Mouse (Mus musculus): ENCODE results near the gene Gli2. TPM values are rescaled to one million over a fixed set of nuclear protein-coding genes. Genes with fewer than 3 reads are reported as not detected.

The Gli2 gene
- polyA plus RNA-seq, 1 experiment from 2014 or later, result 1.1 TPM

- no peaks in the 10 kb centered on the region for H3K36me3 ChIP-seq (ENCODE audit: control insufficient read depth, insufficient read depth, low read length)
- no peak overlapping the region for H3K4me2 ChIP-seq (ENCODE audit: low read length)
- H3K27me3 ChIP-seq (ENCODE audit: control insufficient read depth, insufficient read depth, low read depth, low read length), result no peaks in the 10 kb centered on the region
- no peak overlapping the region for H3K4me3 ChIP-seq (ENCODE audit: low read depth, low read length)
- H3K4me1 ChIP-seq (ENCODE audit: control insufficient read depth, insufficient read depth, low read length), result peaks cover 13% of the 10 kb centered on the region; the same call in 1 of the 2 replicates
- no peak overlapping the region for H3K27ac ChIP-seq (ENCODE audit: low read length)
- H3K9me3 ChIP-seq (replicated peaks; ENCODE audit: control insufficient read depth, low read length, poor library complexity, severe bottlenecking), result no peaks in the 10 kb centered on the region
- H3K9ac ChIP-seq (ENCODE audit: low read depth, low read length), result no peak overlapping the region
- no peak for ATAC-seq
- WGBS, result 81% methylated on average over 9 of the region's 9 CpGs
These were observed 158.2 kb downstream of the Gli2 start for GRCm38 (mm10) chr1:118895026-118895762.

DNA sequence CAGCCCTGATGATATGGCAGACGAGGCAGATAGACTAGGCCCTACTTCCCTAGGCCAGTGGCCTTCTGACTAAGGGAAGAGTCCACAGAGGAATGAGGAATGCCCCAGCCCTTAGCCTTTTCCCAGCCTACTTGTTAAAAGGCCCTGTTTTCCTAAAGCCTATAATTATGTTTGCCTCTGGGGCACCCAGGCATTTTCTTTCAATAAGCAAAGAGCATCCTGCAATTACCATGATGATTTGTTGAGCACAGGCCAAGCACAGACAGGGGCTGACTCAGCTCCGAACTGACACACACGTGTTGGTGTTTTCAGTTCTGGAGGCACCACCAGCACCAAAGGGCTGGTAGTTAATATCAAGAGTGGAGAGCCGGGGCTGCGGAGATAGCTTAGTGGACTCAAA is 162.0 kb downstream of the Gli2 start:
- no peaks in the 10 kb centered on the region for H3K27me3 ChIP-seq (ENCODE audit: control insufficient read depth, insufficient read depth, low read depth, low read length)
- no peak overlapping the region for H3K9ac ChIP-seq (ENCODE audit: low read depth, low read length)
- 55% methylated on average over 5 of the region's 5 CpGs for WGBS
- H3K36me3 ChIP-seq (ENCODE audit: control insufficient read depth, insufficient read depth, low read length), result no peaks in the 10 kb centered on the region
- no peaks in the 10 kb centered on the region for H3K9me3 ChIP-seq (replicated peaks; ENCODE audit: control insufficient read depth, low read length, poor library complexity, severe bottlenecking)
- ATAC-seq, result no peak
- H3K4me3 ChIP-seq (ENCODE audit: low read depth, low read length), result no peak overlapping the region
- H3K27ac ChIP-seq (ENCODE audit: low read length), result no peak overlapping the region
- no peak overlapping the region for H3K4me2 ChIP-seq (ENCODE audit: low read length)
- peaks cover 16% of the 10 kb centered on the region; the same call in 1 of the 2 replicates for H3K4me1 ChIP-seq (ENCODE audit: control insufficient read depth, insufficient read depth, low read length)

DNA sequence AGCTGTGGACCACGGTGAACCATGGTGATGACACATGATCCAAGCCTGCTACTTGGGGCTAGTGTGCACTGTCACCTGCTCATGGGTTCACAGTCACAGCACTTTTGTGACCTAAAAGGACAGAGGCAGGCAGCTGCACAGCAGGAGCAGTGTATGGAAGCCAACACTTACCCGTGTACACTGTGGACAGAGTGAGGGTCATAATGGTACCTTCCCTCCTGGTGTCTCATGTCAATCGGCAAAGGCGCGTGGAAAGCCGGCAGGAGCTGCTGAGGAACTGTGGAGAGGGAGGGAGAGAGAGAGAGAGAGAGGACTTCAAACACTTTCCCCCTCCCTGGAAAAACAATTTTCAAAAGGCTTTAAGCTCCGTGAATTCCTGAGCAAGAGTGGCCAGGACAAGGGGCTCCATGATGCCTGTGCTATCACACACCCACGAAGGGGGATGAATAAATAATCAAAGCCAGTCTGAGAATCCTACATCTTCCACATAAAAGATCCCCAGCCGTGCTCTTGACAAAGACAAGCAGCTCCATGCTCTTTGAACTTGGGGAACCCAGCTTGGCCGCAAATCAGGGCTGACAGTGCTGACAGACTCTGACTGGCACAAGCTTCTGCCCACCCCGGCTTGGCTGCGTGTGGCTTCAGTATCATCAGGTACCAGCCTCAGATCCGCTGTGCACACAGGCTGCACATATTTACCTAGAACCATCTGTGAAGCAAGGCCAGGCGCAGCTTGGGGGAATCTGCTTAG is 163.1 kb downstream of the Gli2 start:
- H3K9me3 ChIP-seq (replicated peaks; ENCODE audit: control insufficient read depth, low read length, poor library complexity, severe bottlenecking), result no peaks in the 10 kb centered on the region
- H3K4me1 ChIP-seq (ENCODE audit: control insufficient read depth, insufficient read depth, low read length), result peaks cover 16% of the 10 kb centered on the region; the same call in 1 of the 2 replicates
- 0 out of 2 replicates have a peak overlapping the region, but pooled peaks have one; percentile 9 for H3K4me2 ChIP-seq (ENCODE audit: low read length)

GRCm38 (mm10) chr1:118880781-118881247 is 172.6 kb downstream of the Gli2 start:
- H3K27ac ChIP-seq (ENCODE audit: low read length), result no peak overlapping the region
- no peak overlapping the region for H3K9ac ChIP-seq (ENCODE audit: low read depth, low read length)
- no peak overlapping the region for H3K4me2 ChIP-seq (ENCODE audit: low read length)
- H3K9me3 ChIP-seq (replicated peaks; ENCODE audit: control insufficient read depth, low read length, poor library complexity, severe bottlenecking), result no peaks in the 10 kb centered on the region
- WGBS, result 42% methylated on average over 7 of the region's 7 CpGs
- H3K27me3 ChIP-seq (ENCODE audit: control insufficient read depth, insufficient read depth, low read depth, low read length), result no peaks in the 10 kb centered on the region
- no peaks in the 10 kb centered on the region for H3K36me3 ChIP-seq (ENCODE audit: control insufficient read depth, insufficient read depth, low read length)
- H3K4me3 ChIP-seq (ENCODE audit: low read depth, low read length), result no peak overlapping the region
- ATAC-seq, result peak; percentile 51
- H3K4me1 ChIP-seq (ENCODE audit: control insufficient read depth, insufficient read depth, low read length), result no peaks in the 10 kb centered on the region

More for the DNA sequence above, 163.1 kb downstream of the Gli2 start:
- peak; percentile 85 for ATAC-seq
- H3K27ac ChIP-seq (ENCODE audit: low read length), result peak overlapping the region; percentile 14
- H3K4me3 ChIP-seq (ENCODE audit: low read depth, low read length), result no peak overlapping the region
- no peak overlapping the region for H3K9ac ChIP-seq (ENCODE audit: low read depth, low read length)
- no peaks in the 10 kb centered on the region for H3K36me3 ChIP-seq (ENCODE audit: control insufficient read depth, insufficient read depth, low read length)
- 13% methylated on average over 14 of the region's 14 CpGs for WGBS
- no peaks in the 10 kb centered on the region for H3K27me3 ChIP-seq (ENCODE audit: control insufficient read depth, insufficient read depth, low read depth, low read length)

DNA sequence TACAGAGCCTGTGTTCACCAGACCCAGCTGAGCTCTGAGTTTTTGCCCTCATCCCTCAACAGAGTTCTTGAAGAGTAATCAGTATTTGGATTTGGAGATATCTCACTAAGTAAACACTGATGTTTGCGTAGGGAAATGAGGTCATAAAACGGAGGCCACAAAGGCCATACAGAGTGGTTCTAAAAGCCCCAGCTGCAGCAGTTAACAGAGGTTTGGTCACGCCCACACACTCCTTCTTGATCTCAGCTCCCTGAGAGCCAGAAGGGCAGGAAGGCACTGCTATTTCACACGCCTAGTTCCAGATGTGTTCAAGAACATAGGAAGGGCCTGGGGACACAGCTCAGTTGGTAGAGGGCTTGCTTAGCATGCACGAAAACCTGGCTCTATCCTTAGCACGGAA is 175.1 kb downstream of the Gli2 start:
- Histone ChIP-seq H3K4me3 (ENCODE audit: low read depth, low read length) (no peak overlapping the region), H3K9ac (ENCODE audit: low read depth, low read length) (no peak overlapping the region), H3K4me1 (ENCODE audit: control insufficient read depth, insufficient read depth, low read length) (no peaks in the 10 kb centered on the region), H3K27ac (ENCODE audit: low read length) (no peak overlapping the region), H3K36me3 (ENCODE audit: control insufficient read depth, insufficient read depth, low read length) (no peaks in the 10 kb centered on the region), H3K9me3 (replicated peaks; ENCODE audit: control insufficient read depth, low read length, poor library complexity, severe bottlenecking) (no peaks in the 10 kb centered on the region), H3K27me3 (ENCODE audit: control insufficient read depth, insufficient read depth, low read depth, low read length) (no peaks in the 10 kb centered on the region), H3K4me2 (ENCODE audit: low read length) (no peak overlapping the region)
- ATAC-seq, result no peak
- 78% methylated on average over 6 of the region's 6 CpGs for WGBS

GRCm38 (mm10) chr1:118875227-118875626 is 178.2 kb downstream of the Gli2 start:
- H3K9me3 ChIP-seq (replicated peaks; ENCODE audit: control insufficient read depth, low read length, poor library complexity, severe bottlenecking), result no peaks in the 10 kb centered on the region
- H3K27ac ChIP-seq (ENCODE audit: low read length), result no peak overlapping the region
- H3K4me2 ChIP-seq (ENCODE audit: low read length), result no peak overlapping the region
- no peaks in the 10 kb centered on the region for H3K4me1 ChIP-seq (ENCODE audit: control insufficient read depth, insufficient read depth, low read length)
- H3K27me3 ChIP-seq (ENCODE audit: control insufficient read depth, insufficient read depth, low read depth, low read length), result no peaks in the 10 kb centered on the region
- ATAC-seq, result no peak
- no peak overlapping the region for H3K4me3 ChIP-seq (ENCODE audit: low read depth, low read length)
- no peaks in the 10 kb centered on the region for H3K36me3 ChIP-seq (ENCODE audit: control insufficient read depth, insufficient read depth, low read length)
- H3K9ac ChIP-seq (ENCODE audit: low read depth, low read length), result no peak overlapping the region
- WGBS, result 80% methylated on average over 9 of the region's 9 CpGs

GRCm38 (mm10) chr1:118873559-118873958 is 179.9 kb downstream of the Gli2 start:
- no peaks in the 10 kb centered on the region for H3K9me3 ChIP-seq (replicated peaks; ENCODE audit: control insufficient read depth, low read length, poor library complexity, severe bottlenecking)
- ATAC-seq, result no peak
- no peak overlapping the region for H3K27ac ChIP-seq (ENCODE audit: low read length)
- 84% methylated on average over 7 of the region's 7 CpGs for WGBS
- H3K9ac ChIP-seq (ENCODE audit: low read depth, low read length), result no peak overlapping the region
- H3K4me1 ChIP-seq (ENCODE audit: control insufficient read depth, insufficient read depth, low read length), result no peaks in the 10 kb centered on the region
- H3K27me3 ChIP-seq (ENCODE audit: control insufficient read depth, insufficient read depth, low read depth, low read length), result no peaks in the 10 kb centered on the region
- no peaks in the 10 kb centered on the region for H3K36me3 ChIP-seq (ENCODE audit: control insufficient read depth, insufficient read depth, low read length)
- H3K4me3 ChIP-seq (ENCODE audit: low read depth, low read length), result no peak overlapping the region
- H3K4me2 ChIP-seq (ENCODE audit: low read length), result no peak overlapping the region

DNA sequence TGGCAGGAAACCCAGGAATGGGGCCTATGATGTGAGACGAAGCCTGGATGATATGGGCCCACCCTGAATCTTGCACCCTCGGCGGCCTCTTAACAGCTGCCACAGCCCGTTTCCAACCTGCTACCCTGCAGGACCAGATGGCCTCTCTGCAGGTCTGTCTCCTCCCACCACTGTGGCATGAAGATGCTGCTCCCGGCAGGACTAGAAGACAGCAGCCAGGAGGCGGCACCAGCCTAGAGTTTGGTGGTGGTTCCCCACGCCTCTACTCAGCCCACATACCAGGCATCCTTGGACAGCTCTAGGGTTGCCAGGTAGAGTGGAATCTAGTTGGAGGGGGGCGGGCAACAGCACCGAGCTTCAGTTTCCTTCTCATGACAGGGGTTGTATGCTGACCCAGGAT is 188.7 kb downstream of the Gli2 start:
- Histone ChIP-seq H3K9ac (ENCODE audit: low read depth, low read length) (no peak overlapping the region), H3K36me3 (ENCODE audit: control insufficient read depth, insufficient read depth, low read length) (no peaks in the 10 kb centered on the region), H3K4me3 (ENCODE audit: low read depth, low read length) (no peak overlapping the region), H3K4me1 (ENCODE audit: control insufficient read depth, insufficient read depth, low read length) (no peaks in the 10 kb centered on the region), H3K27me3 (ENCODE audit: control insufficient read depth, insufficient read depth, low read depth, low read length) (no peaks in the 10 kb centered on the region), H3K27ac (ENCODE audit: low read length) (no peak overlapping the region), H3K4me2 (ENCODE audit: low read length) (no peak overlapping the region), H3K9me3 (replicated peaks; ENCODE audit: control insufficient read depth, low read length, poor library complexity, severe bottlenecking) (no peaks in the 10 kb centered on the region)
- WGBS, result 81% methylated on average over 9 of the region's 9 CpGs
- no peak for ATAC-seq

DNA sequence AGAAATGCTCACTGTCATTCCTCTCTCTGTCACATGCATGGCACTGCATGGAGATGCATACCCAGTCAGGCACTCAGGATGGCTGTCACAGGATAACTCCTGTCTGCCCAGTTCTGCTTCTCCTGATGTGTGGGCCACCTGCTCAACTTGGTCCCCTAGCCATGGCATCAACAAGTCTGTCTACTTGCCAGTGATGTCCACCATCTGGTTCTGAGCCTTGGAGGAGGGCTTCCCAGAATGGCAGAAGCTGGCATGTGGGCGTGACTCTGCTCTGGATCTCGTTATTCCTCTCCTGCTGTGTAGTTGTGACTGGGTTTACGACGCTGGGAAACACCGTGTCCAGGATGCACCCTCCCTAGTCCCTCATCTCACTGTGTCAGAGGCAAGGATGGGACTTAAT is 189.4 kb downstream of the Gli2 start:
- 73% methylated on average over 5 of the region's 5 CpGs for WGBS
- H3K4me3 ChIP-seq (ENCODE audit: low read depth, low read length), result no peak overlapping the region
- H3K4me2 ChIP-seq (ENCODE audit: low read length), result no peak overlapping the region
- no peaks in the 10 kb centered on the region for H3K27me3 ChIP-seq (ENCODE audit: control insufficient read depth, insufficient read depth, low read depth, low read length)
- H3K9me3 ChIP-seq (replicated peaks; ENCODE audit: control insufficient read depth, low read length, poor library complexity, severe bottlenecking), result no peaks in the 10 kb centered on the region
- H3K9ac ChIP-seq (ENCODE audit: low read depth, low read length), result no peak overlapping the region
- H3K36me3 ChIP-seq (ENCODE audit: control insufficient read depth, insufficient read depth, low read length), result no peaks in the 10 kb centered on the region
- no peaks in the 10 kb centered on the region for H3K4me1 ChIP-seq (ENCODE audit: control insufficient read depth, insufficient read depth, low read length)
- H3K27ac ChIP-seq (ENCODE audit: low read length), result no peak overlapping the region
- no peak for ATAC-seq

Measured in midbrain, embryonic 16.5 days (tissue).